Mouse (Mus musculus) intestine, embryonic 16.5 days (tissue): ENCODE measurements around the gene Wnk2. TPM values are rescaled to one million over a fixed set of nuclear protein-coding genes. Genes with fewer than 3 reads are reported as not detected.

Experiments used
- ATAC-seq: fragments of 200-750 bp; cut with Nextera tagmentation; 2 replicates; pipeline ENCODE4 v1.8.0; 2017; ENCODE audit warnings: moderate TSS enrichment, moderate library complexity
- H3K27ac ChIP-seq: fragments of 300-500 bp; sonication (generic); 2 replicates; pipeline ENCODE4 v1.5.1; 2014; ENCODE audit warnings: mild to moderate bottlenecking, low read length
- H3K27me3 ChIP-seq: fragments of 300-500 bp; sonication (generic); replicated peaks from 2 replicates; pipeline ENCODE4 v1.6.1; 2014; ENCODE audit warnings: low read length, control low read depth, mixed read lengths; ENCODE audit not compliant: control insufficient read depth, insufficient read depth
- H3K36me3 ChIP-seq: fragments of 300-500 bp; sonication (generic); 2 replicates; pipeline ENCODE4 v1.6.1; 2014; ENCODE audit warnings: low read length, control low read depth; ENCODE audit not compliant: control insufficient read depth, insufficient read depth
- H3K4me1 ChIP-seq: fragments of 300-500 bp; sonication (generic); 2 replicates; pipeline ENCODE4 v1.6.1; 2014; ENCODE audit warnings: low read length, control low read depth, mixed read lengths; ENCODE audit not compliant: control insufficient read depth, insufficient read depth
- H3K4me2 ChIP-seq: fragments of 300-500 bp; sonication (generic); 2 replicates; pipeline ENCODE4 v1.6.1; 2014; ENCODE audit warnings: low read depth, low read length, control low read depth
- H3K4me3 ChIP-seq: fragments of 300-500 bp; sonication (generic); 2 replicates; pipeline ENCODE4 v1.5.1; 2014; ENCODE audit warnings: mild to moderate bottlenecking, low read length
- H3K9ac ChIP-seq: fragments of 300-500 bp; sonication (generic); 2 replicates; pipeline ENCODE4 v1.6.1; 2014; ENCODE audit warnings: low read depth, low read length
- H3K9me3 ChIP-seq: fragments of 300-500 bp; sonication (generic); 2 replicates; pipeline ENCODE4 v1.6.1; 2016; ENCODE audit warnings: low read length, control low read depth; ENCODE audit not compliant: control insufficient read depth
- WGBS: fragments of 180-500 bp; shearing (Covaris S2); extraction: QIAGEN DNeasy Blood & Tissue Kit; methylation state at CpG from one replicate; pipeline ENCODE4 v1.1.7; 2014; 5-methylcytosine and 5-hydroxymethylcytosine counted together
- polyA plus RNA-seq: library from polyadenylated mRNA; unstranded; fragments of >200 nt; fragmentation: Nextera tagmentation; extraction: Ambion mirVana; gene quantifications from 2 replicates; pipeline ENCODE4 v1.2.1, GENCODE M21; 2015

The Wnk2 gene
- polyA plus RNA-seq, 1 experiment from 2014 or later, result 3.5 TPM

DNA sequence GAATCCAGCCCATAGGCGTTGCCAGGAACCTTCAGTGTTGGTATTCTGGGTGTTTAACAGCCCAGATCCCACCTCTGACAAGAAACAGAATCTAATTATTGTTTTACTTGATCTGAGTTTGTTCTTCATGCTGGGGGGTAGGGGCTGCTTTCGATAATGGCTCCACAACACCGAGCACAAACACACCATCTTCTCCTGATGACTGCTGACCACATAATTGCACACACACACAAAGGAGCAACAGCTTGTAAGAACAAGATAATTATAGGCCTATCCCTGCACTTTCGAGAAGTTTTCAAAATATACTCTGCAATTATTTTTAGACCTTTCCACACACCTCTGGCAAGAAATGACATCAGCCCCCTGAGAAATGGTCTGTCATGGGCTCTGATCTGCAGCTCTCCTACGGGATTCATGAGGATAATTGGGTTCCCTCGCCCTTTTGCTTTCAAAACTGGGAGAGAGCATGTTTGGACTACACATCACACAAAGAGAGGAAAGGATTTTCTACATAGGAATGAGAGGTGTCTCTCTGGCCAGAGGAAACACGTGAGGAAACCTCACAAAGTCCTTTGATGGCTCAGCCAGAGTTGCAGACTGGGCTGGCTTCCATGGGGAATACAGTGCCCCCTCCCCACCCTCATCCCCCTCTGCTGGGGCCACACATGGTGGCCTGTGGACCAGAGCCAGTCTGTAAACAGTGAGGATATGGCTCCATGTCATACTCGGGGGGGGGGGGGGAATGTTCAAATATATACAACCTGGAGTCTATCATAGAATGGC, 118.9 kb downstream of the Wnk2 start:
- Histone ChIP-seq H3K4me1 (peaks cover 6% of the 10 kb centered on the region), H3K27me3 (no peaks in the 10 kb centered on the region), H3K9ac (no peak overlapping the region), H3K4me2 (no peak overlapping the region), H3K27ac (no peak overlapping the region), H3K9me3 (no peaks in the 10 kb centered on the region), H3K36me3 (no peaks in the 10 kb centered on the region), H3K4me3 (no peak overlapping the region)
- no peak for ATAC-seq
- 57% methylated on average over 8 of the region's 8 CpGs for WGBS

DNA sequence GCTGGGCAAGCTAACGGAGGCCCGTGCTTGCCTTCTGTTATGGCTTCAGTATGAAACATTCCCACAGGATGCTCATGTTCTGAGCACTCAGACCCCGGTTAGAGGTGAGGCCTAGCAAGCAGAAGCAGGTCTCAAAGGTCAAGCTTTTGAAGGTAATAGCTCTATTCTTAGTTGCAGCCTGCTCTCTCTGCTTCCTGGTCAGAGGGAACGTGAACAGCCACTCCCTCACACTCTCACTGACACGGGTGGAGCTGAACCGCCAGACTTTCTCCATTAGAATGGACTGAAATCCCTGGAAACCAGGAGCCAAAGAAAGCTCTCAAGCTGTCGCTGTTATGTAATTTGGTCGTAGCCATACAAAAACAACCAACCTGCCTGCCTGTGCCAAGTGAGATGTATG, 120.8 kb downstream of the Wnk2 start:
- no peak overlapping the region for H3K9ac ChIP-seq
- H3K27me3 ChIP-seq, result no peaks in the 10 kb centered on the region
- no peaks in the 10 kb centered on the region for H3K9me3 ChIP-seq
- no peak overlapping the region for H3K4me3 ChIP-seq
- ATAC-seq, result peak; percentile 63
- H3K4me1 ChIP-seq, result peaks cover 6% of the 10 kb centered on the region
- no peak overlapping the region for H3K4me2 ChIP-seq
- H3K36me3 ChIP-seq, result no peaks in the 10 kb centered on the region
- WGBS, result 72% methylated on average over 8 of the region's 8 CpGs
- H3K27ac ChIP-seq, result no peak overlapping the region

- Histone ChIP-seq H3K9ac (no peak overlapping the region), H3K9me3 (no peaks in the 10 kb centered on the region), H3K27me3 (no peaks in the 10 kb centered on the region), H3K27ac (no peak overlapping the region), H3K36me3 (no peaks in the 10 kb centered on the region), H3K4me3 (no peak overlapping the region), H3K4me1 (peaks cover 6% of the 10 kb centered on the region), H3K4me2 (no peak overlapping the region)
- no peak for ATAC-seq
- WGBS, result 19% methylated on average over 1 of the region's 1 CpGs
Measured at GRCm38 (mm10) chr13:49025521-49025920, 122.3 kb downstream of the Wnk2 start.

GRCm38 (mm10) chr13:49024763-49025162, 123.1 kb downstream of the Wnk2 start:
- H3K9me3 ChIP-seq, result no peaks in the 10 kb centered on the region
- peak; percentile 57 for ATAC-seq
- no peaks in the 10 kb centered on the region for H3K36me3 ChIP-seq
- H3K4me3 ChIP-seq, result no peak overlapping the region
- no peak overlapping the region for H3K27ac ChIP-seq
- 8% methylated on average over 12 of the region's 12 CpGs for WGBS
- H3K9ac ChIP-seq, result no peak overlapping the region
- no peaks in the 10 kb centered on the region for H3K27me3 ChIP-seq
- H3K4me2 ChIP-seq, result peak overlapping the region; percentile 25; the same call in 1 of the 2 replicates
- peaks cover 6% of the 10 kb centered on the region for H3K4me1 ChIP-seq

DNA sequence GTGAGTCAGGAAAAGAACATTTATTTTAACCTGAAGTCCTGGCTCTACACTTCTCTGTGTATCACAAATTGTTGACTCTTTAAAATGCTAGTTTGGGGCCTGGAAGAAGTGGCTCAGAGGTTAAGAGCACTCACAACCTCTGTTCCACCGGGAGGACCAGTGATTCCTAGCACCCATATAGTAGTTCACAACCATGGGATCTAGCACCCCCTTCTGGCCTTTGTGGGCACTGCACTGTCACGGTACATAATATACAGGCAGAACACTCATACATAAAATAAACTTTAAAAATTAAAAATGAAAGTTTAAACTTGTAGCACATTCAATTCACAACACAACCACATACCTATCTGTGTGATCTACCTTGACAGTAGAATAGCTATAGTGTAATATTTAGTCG, 126.1 kb downstream of the Wnk2 start:
- Histone ChIP-seq H3K27me3 (no peaks in the 10 kb centered on the region), H3K27ac (no peak overlapping the region), H3K9ac (no peak overlapping the region), H3K4me2 (no peak overlapping the region), H3K4me3 (no peak overlapping the region), H3K4me1 (peaks cover 6% of the 10 kb centered on the region), H3K36me3 (no peaks in the 10 kb centered on the region), H3K9me3 (0 out of 2 replicates have a peak, but pooled peaks cover 6% of the 10 kb centered on the region)
- 63% methylated on average over 3 of the region's 3 CpGs for WGBS
- no peak for ATAC-seq

GRCm38 (mm10) chr13:49020152-49020551, 127.7 kb downstream of the Wnk2 start:
- H3K4me1 ChIP-seq, result peaks cover 16% of the 10 kb centered on the region
- H3K9me3 ChIP-seq, result 0 out of 2 replicates have a peak, but pooled peaks cover 6% of the 10 kb centered on the region
- H3K27ac ChIP-seq, result no peak overlapping the region
- H3K4me2 ChIP-seq, result no peak overlapping the region
- H3K4me3 ChIP-seq, result no peak overlapping the region
- ATAC-seq, result no peak
- no peaks in the 10 kb centered on the region for H3K27me3 ChIP-seq
- no peak overlapping the region for H3K9ac ChIP-seq
- no peaks in the 10 kb centered on the region for H3K36me3 ChIP-seq
- WGBS, result 68% methylated on average over 5 of the region's 5 CpGs

- H3K27me3 ChIP-seq, result no peaks in the 10 kb centered on the region
- no peak for ATAC-seq
Measured at GRCm38 (mm10) chr13:49017375-49017774, 130.4 kb downstream of the Wnk2 start.

DNA sequence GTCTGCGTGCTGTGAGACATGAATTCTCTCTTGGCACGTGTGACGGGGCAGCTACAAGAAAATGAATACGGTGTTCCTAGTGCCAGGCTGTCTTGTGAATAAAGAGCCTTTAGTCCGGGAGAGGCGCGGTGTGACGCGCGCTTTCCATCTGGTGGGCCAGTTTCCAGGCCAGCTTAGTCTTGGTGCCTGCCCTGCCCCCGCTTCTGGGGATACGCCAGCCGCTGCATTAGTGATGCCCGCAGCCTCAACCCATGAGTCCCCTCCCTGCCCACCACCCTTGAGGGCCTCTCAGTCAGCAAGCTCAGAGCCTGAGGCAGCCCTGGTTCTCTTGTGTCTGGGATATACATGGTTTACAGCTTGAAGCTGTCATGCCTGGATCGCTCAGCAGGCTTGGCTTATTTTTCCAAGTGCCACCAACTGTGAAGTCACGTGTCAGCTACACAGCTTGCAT, 131.5 kb downstream of the Wnk2 start:
- ATAC-seq, result peak; percentile 71
- Histone ChIP-seq H3K4me3 (peak overlapping the region; percentile 27), H3K36me3 (no peaks in the 10 kb centered on the region), H3K27ac (peak overlapping the region; percentile 59), H3K4me2 (peak overlapping the region; percentile 61), H3K9ac (peak overlapping the region; percentile 51; the same call in 1 of the 2 replicates), H3K9me3 (0 out of 2 replicates have a peak, but pooled peaks cover 6% of the 10 kb centered on the region), H3K4me1 (peaks cover 14% of the 10 kb centered on the region), H3K27me3 (no peaks in the 10 kb centered on the region)
- 21% methylated on average over 16 of the region's 16 CpGs for WGBS

More at GRCm38 (mm10) chr13:49017375-49017774, 130.4 kb downstream of the Wnk2 start:
- Histone ChIP-seq H3K4me3 (no peak overlapping the region), H3K4me2 (no peak overlapping the region), H3K27ac (no peak overlapping the region), H3K4me1 (peaks cover 14% of the 10 kb centered on the region), H3K36me3 (no peaks in the 10 kb centered on the region), H3K9me3 (0 out of 2 replicates have a peak, but pooled peaks cover 6% of the 10 kb centered on the region), H3K9ac (no peak overlapping the region)
- 81% methylated on average over 1 of the region's 1 CpGs for WGBS

- ATAC-seq, result peak; percentile 75
- Histone ChIP-seq H3K4me1 (peaks cover 14% of the 10 kb centered on the region), H3K4me3 (peak overlapping the region; percentile 27), H3K9ac (peak overlapping the region; percentile 51; the same call in 1 of the 2 replicates), H3K36me3 (no peaks in the 10 kb centered on the region), H3K27me3 (no peaks in the 10 kb centered on the region), H3K27ac (peak overlapping the region; percentile 59), H3K4me2 (peak overlapping the region; percentile 61), H3K9me3 (0 out of 2 replicates have a peak, but pooled peaks cover 6% of the 10 kb centered on the region)
- WGBS, result 12% methylated on average over 30 of the region's 30 CpGs
Measured at GRCm38 (mm10) chr13:49015366-49016306, 132.2 kb downstream of the Wnk2 start.
